Mouse (Mus musculus) left cerebral cortex, postnatal 36 days (tissue): ENCODE data around the gene Gm28998. TPM values are rescaled to one million over a fixed set of nuclear protein-coding genes. Genes with fewer than 3 reads are reported as not detected.
"Not testable (repeated sequence)": the region's sequence is repeated elsewhere in the genome, so short reads cannot be mapped to it uniquely, and the experiment has no call there.

Experiments used
- DNase-seq, 2 experiments: peaks; one replicate each; pipeline ENCODE4 v3.0.0; 2021 to 2022; ENCODE audit warnings: low spot score in 2 of 2, mixed read lengths in 1 of 2
- intact Hi-C: fragments of 180-260 bp; cut with DNase I; formaldehyde crosslinking; loops from one replicate; pipeline ENCODE4 v1.15.1; 2025
- total RNA-seq, 2 experiments: library from RNA; stranded (reverse); gene quantifications; 2 replicates each; pipeline ENCODE4 v1.2.3; 2021

Gm28998 gene
- not detected for total RNA-seq

GRCm38 (mm10) chrY:7253487-7253886 lies at the start of gene Gm28998:
Gene Gm28998, plus strand, starts transcription at chrY:7253787.
- intact Hi-C loops, DNase-seq: not testable (repeated sequence)

Other genes with a start within 250 kb of the Gm28998 start
- gene Gm21244, start 84.5 kb upstream of the Gm28998 start, total RNA-seq, result not detected
- gene Gm21788, start 151.2 kb downstream of the Gm28998 start, total RNA-seq, result not detected